Mouse (Mus musculus) urinary bladder, postnatal 4 days (tissue): ENCODE measurements around the gene Klf5.

Experiments
- DNase-seq, 2 experiments: peaks; one replicate each; pipeline ENCODE4 v3.0.0; 2021 to 2022; ENCODE audit warnings: low spot score in 2 of 2

Gene Klf5

GRCm38 (mm10) chr14:99310358-99310757 lies 11.9 kb downstream of the Klf5 start:
- DNase-seq, result no peak

- no peak for DNase-seq
Measured at GRCm38 (mm10) chr14:99313062-99313461, 14.6 kb downstream of the Klf5 start.

DNA sequence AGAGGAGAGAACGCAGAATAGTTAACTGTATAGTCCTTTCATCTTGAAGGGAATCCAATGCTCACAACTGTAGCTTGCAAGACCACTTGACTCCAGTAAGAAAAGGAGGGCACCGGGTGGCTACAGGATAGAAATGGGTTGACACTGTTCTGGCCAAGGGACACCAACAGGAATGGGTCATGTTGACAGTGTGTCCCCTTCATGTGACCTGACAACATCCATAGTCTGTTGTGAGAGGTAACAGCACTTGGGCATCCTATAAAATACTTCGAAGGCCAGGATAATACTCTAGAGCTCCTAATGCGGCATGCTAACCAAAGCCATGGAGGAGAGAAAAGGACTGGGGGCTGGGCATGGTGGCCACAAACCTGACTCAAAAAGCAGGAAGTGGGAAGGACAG lies 17.8 kb downstream of the Klf5 start:
- no peak for DNase-seq

DNA sequence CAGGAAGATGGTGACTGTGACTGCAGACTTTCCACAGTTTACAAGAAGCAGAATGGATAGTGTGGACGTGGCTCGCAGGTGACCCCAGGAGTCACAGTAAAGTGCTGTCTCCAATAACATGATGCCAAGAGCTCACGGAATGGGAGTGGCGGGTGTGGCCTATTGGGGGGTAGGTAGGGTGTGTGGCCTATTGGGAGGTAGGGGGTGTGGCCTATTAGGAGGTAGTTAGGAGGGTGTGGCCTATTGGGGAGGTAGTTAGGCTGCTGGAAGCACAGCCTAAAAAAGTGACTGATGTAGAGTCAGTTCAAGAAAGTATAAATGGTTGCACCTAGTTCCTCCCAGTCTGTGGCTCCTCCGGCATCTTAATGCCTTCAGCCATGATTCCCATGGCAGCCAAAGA lies 22.2 kb downstream of the Klf5 start:
- DNase-seq, result no peak

DNA sequence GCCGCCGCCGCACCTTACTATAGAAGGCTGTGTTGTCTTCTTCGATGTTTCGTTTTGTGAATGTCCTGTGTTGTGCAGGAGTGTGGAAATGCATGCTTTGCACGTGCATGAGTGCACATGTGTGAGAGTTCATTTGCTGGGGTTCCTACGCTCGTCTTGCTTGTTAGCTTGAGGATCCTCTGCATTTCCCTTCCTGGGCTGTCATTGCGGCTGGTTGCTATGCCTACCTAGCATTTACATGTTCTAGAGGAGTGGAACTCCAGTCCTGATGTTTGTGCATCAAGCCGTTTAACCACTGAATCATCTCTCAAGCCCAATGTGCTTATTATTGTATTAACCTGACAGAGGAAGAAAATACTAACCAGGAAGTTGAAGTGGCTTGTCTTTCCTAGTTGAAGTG lies 24.9 kb downstream of the Klf5 start:
- no peak for DNase-seq

DNA sequence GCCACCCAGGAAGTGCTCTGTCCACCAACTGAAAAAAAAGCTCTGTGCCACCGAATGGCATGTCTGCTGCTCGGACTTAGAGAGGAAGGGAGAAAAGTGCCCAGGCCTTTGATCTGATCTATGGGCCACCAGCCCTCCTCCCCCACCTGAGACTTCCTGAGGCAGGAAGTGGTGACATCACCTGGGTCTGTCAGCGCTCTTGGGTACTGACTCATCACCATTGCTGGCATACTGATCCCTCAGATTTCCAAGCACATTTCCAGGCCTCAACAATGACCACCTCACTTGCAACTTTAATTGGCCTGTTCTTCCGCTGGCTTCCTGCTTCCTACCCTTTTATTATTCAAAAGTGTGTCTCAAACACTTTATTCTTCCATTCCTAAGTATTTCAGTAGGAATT lies 26.0 kb downstream of the Klf5 start:
- DNase-seq, result no peak

DNA sequence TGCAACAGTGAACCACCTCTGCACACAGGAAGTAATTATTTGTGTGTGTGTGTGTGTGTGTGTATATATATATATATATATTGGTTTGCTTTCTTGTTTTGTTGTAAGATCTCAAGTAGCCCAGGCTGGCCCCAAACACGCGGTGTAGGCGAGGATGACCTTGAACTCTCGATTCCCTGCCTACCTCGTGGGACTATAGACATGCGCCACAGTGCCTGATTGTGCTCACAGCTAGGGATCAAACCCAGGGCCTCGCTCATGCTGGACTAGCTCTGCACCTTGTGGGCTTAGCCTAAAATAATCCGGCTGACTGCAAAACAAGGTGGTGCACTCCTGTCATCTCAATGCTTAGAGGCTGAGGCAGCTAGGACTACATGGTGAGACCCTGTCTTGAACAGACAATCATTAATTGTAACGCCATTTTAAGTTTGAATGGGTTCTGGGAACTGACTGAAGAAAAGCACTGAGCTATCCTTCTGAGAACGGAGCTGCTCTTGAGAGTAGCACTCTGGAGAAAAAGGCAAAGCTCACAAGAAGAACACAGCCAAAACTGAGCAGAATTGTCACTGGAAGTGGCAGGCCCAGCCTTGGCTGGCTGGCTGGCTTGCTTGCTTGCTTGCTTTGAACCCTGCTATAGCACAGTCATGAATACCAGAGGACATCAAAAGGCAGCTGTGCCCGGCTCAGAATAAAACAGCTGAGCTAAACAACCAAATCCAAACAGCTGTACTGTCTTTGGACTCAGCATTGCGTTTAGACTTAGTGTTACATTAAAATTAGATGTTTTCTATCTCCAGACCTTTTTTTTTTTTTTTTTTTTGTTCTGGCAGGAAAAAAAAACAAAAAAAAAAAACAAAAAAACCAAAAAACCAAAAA lies 27.3 kb downstream of the Klf5 start:
- no peak for DNase-seq

GRCm38 (mm10) chr14:99336598-99336997 lies 38.1 kb downstream of the Klf5 start:
- DNase-seq, result no peak

- no peak for DNase-seq
Measured at GRCm38 (mm10) chr14:99339021-99339420, 40.5 kb downstream of the Klf5 start.

GRCm38 (mm10) chr14:99339681-99340522 lies 41.4 kb downstream of the Klf5 start:
- DNase-seq, result no peak

- DNase-seq, result no peak
Measured at GRCm38 (mm10) chr14:99340703-99341102, 42.2 kb downstream of the Klf5 start.

GRCm38 (mm10) chr14:99348175-99348764 lies 49.8 kb downstream of the Klf5 start:
- DNase-seq, result no peak

- DNase-seq, result no peak
Measured at GRCm38 (mm10) chr14:99349606-99350005, 51.1 kb downstream of the Klf5 start.

- DNase-seq, result no peak
Measured at GRCm38 (mm10) chr14:99352989-99353388, 54.5 kb downstream of the Klf5 start.

- DNase-seq, result no peak
Measured at GRCm38 (mm10) chr14:99354046-99354445, 55.6 kb downstream of the Klf5 start.

- no peak for DNase-seq
Measured at GRCm38 (mm10) chr14:99354761-99355609, 56.5 kb downstream of the Klf5 start.

GRCm38 (mm10) chr14:99355610-99355870 lies 57.0 kb downstream of the Klf5 start:
- no peak for DNase-seq

- DNase-seq, result no peak
Measured at GRCm38 (mm10) chr14:99362956-99363355, 64.5 kb downstream of the Klf5 start.

DNA sequence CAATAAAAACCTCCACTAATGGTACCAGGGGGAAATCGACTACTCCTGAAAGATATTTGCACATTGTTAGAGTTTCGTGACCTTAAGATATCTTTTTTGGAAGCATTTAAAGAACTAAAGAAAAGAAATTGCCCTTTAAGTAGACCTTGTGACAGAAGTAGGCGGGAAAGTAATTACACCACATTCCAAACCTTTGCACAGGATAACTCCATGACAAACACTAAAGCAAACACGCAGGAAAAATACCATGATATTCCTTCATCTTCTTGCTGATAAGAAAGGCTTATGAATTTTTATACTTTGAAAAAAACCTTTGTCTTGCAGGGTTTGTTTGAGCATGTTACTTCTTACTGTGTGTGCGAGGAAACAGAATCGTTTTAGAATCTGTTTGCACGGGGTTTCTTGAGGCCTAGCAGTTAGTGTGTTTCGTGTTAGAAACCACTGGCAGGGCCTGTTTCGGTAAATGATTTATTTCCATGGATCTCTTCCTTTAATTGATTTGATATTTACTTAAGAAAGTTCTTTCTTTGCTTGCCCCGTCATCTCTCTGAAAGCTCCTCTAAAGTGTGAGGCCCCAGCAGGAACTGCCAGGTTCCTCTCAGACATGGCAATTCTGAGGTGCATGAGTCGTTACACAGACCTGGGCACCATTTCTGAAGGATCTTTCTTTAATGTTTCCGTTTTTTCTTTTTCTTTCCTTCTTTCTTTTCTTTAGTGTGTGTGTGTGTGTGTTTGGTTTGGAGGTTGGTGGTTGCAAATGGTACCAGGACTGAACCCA lies 65.7 kb downstream of the Klf5 start:
- no peak for DNase-seq
